Mouse (Mus musculus): ENCODE data around the gene Psph.

GRCm38 (mm10) chr5:129720176-129720575 is 67.1 kb downstream of the Psph start:
- TF ChIP-seq POLR2A (IDR thresholded peaks at IDR 0.05; ENCODE audit: borderline replicate concordance, extremely low read depth, insufficient read depth, insufficient read length, poor library complexity, severe bottlenecking) (no peak), CTCF (IDR thresholded peaks at IDR 0.05; ENCODE audit: borderline replicate concordance, extremely low read depth, insufficient read depth, insufficient read length) (no peak)
